Mouse (Mus musculus) embryonic stem cell, embryonic (primary cell): Measurements from ENCODE around the gene Gli3.

Experiments
- CTCF ChIA-PET, 4 experiments: fragments of 300-600 bp in 2 of 4; fragments of 350-600 bp in 2 of 4; sonication (Branson Sonifier 250); formaldehyde crosslinking; loops; one replicate each; lab custom pipeline; 2022; ENCODE audit warnings: inconsistent platforms in 2 of 4; lab: Charles Lee
- POLR2A ChIA-PET, 4 experiments: fragments of 300-600 bp in 2 of 4; fragments of 350-600 bp in 2 of 4; sonication (Branson Sonifier 250); formaldehyde crosslinking; loops; one replicate each; lab custom pipeline; 2022; ENCODE audit warnings: antibody characterized with exemption in 4 of 4, inconsistent platforms in 1 of 4; lab: Charles Lee

The Gli3 gene

DNA sequence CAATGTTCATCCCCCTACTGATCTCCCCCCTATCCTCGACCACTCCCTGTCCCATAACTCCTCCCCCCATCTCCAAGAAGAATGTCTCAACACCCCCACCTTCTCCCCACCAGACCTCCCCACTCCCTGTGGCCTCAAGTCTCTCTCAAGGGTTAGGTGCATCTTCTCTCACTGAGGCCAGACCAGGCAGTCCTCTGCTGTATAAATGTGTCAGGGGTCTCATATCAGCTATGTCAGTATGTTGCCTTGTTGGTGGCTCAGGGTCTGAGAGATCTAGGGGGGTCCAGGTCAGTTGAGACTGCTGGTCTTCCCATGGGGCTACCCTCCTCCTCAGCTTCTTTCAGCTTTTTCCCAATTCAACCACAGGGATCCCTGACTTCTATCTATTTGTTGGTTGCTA is 220.0 kb downstream of the Gli3 start:
- CTCF ChIA-PET = no interaction called here
- POLR2A ChIA-PET = no interaction called here

DNA sequence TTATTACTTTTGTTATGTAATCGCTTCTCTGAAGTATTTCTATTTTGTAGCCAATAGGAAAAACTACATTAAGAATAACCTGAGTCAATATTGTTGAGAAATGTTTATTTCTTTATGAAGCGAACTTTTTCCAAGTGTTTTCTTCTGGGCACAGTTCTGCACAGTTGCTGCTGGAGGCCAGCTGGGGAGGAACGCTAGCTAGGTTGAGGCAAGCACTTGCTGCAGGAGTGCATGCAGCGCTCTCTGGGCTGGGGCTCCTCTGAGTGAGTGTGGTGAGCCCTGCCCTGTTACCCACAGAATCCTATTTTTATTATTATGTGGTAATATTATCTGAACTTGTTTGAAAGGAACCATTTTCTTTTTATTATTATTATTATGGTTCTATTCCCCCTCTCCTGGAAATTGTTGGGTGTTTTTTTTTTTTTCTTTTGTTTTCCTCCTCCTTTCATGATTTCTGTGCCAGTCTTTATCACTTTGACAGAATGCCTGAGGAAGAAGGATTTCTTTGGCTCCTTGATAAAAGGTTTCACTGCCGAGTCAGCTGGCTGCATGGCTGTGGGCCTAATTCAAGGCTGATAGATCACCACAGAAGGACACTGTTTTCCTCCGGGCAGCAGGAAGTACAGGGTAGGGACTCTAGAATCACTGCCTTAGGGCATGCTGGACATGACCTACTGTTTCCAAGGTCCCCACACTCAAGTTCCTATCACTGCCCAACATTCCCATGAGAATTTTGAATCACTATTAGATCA is 225.2 kb downstream of the Gli3 start:
- CTCF ChIA-PET = no interaction called here
- POLR2A ChIA-PET = interaction anchor here in 1 of 4 experiments (0.6 kb wide), 1 partner anchor 579 kb away, joined by 3 read pairs; no protein-coding TSS in a partner anchor

DNA sequence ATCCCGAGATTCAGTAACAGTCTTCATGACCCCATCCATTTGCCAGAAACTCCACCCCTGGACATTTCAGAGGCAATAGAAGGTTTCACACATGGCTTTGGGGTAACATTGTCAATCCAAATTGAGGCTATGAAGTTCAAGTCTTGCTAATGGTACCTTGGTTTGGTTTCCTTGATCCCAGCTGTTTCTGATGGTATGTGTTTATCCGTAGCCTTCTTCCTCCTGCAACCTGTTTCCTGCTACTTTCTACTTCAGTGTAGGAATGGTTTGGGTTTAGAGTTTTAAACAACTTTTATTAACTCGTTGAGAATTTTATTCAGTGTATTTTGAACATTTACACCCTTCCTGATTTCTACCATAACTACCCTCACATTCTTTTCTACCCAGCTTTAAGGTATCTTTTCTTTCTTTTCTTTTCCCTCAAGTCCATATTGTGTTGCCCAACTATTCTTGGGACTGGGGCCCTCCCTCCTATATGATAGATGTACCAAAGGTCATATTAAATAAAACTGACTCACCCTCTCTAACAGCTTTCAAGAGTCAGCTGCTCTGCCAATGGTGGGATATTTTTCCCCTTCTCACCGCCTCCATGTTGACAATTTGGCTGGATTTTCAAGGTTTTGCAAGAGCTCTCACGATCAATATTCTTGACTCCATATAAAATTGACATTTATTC is 225.9 kb downstream of the Gli3 start:
- ChIA-PET CTCF (no interaction called here), POLR2A (interaction anchor here in 1 of 4 experiments (0.6 kb wide), 1 partner anchor 580 kb away, joined by 3 read pairs; no protein-coding TSS in a partner anchor)

DNA sequence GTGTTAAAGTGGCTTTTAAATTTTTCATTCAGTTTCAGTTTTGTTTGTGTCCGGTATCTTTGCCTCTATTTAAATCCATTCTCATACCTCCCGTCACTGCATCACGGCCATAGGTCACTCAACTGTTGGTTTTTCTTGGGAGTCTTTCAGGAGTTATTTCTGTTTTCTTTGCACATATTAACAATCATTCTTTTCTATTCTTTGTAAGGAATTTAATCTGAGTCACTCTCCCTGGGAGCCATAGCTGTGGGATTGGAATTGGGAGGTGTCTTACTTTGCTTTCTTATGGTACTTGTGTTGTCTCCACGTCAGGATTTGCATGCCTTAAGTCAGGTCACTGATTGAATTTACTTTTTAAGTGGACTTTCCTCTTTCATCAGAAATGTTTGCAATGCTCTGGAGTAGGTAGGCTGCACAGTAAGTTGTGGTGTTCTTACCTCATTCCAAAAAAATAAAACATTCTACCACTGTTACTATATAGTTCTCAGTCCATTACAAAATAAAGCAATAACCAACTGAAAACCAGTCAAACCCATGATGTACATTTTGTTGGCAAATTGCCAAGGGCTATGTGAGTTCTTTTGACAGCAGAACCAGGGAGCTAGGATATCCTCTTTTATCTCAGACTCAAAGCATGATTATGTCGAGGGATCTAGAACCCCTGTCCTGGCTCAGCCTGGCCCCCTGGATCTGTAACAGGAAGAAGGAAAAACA is 228.9 kb downstream of the Gli3 start:
- ChIA-PET POLR2A (interaction anchor here in 1 of 4 experiments (0.6 kb wide), 1 partner anchor 13 kb away, joined by 4 read pairs; no protein-coding TSS in a partner anchor), CTCF (no interaction called here)

DNA sequence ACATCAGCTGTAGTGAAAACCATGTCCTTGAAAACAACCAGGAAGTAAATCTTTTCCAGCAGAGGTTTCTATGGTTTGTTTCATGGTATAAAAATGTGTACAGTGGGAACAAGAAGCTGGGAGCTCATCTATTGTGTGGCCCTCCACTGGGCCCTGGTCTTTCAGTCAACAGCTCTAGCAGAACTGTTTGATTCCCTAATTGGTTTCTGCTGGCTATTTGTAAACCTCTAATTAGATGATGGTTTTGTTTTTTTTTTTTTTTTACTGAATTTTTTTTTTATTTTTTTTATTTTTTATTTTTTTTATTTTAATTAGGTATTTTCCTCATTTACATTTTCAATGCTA is 229.4 kb downstream of the Gli3 start:
- ChIA-PET POLR2A (no interaction called here), CTCF (no interaction called here)

DNA sequence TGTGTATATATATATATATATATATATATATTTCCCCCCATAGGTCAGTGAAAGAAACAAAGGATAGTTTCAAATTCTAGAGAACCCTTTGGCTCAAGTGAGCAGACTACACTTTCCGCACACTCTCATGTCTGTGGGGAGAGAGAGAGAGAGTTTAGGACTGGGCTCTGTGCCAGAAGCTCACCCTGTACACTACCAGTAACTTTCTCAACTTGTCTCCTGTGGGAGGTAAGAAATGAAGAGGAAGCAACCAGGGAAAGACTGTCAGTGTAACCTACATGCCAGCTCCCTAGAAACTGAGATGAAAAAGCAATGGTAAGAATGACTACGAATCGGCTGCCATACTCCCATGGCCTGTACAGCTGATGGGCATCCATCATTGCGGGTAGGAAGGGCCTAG is 235.2 kb downstream of the Gli3 start:
- CTCF ChIA-PET = no interaction called here
- POLR2A ChIA-PET = interaction anchor here in 1 of 4 experiments (0.7 kb wide), 1 partner anchor 640 kb away, joined by 3 read pairs; no protein-coding TSS in a partner anchor

DNA sequence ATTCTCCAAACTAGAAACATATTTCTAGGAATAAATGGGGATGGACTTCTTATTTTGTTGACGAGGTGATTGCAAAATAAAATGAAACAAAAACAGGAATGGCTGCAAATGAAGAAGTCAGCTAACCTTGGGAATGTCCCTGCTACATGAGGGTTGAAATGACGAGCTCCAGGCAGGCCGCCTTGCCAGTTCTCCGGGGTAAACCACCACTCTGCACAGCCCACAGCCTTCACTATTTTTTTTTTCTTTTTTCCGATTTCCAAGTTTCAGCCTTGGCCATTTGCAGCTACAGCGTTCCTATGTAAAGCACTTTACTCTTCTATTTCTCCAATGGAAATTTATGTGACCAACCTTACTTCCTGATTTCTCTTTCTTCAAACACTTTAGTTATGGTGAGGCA is 236.1 kb downstream of the Gli3 start:
- ChIA-PET CTCF (no interaction called here), POLR2A (no interaction called here)

DNA sequence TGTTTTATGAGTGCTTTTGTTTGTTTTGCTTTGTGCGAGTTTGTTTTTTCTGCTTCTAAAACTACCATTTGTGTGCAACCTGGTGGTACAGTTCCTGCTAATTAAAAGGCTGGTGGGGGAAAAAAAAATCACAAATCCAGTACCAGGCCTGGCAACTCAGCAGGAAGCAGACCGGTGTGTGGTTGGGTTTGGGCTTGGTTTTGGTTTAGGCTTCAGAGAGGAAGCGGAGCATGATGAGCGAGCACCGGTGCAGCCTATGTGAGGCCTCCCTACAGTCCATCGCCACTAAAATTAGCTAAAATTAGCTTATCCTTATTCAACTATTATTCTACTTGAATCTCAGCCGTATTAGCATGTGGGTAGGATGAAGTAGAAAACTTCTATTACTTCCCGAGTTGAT is 241.6 kb downstream of the Gli3 start:
- CTCF ChIA-PET = no interaction called here
- POLR2A ChIA-PET = interaction anchor here in 2 of 4 experiments (0.5 to 0.6 kb wide), 3 partner anchors 13 to 352 kb away, joined by 3 to 7 read pairs (median 4); no protein-coding TSS in a partner anchor

DNA sequence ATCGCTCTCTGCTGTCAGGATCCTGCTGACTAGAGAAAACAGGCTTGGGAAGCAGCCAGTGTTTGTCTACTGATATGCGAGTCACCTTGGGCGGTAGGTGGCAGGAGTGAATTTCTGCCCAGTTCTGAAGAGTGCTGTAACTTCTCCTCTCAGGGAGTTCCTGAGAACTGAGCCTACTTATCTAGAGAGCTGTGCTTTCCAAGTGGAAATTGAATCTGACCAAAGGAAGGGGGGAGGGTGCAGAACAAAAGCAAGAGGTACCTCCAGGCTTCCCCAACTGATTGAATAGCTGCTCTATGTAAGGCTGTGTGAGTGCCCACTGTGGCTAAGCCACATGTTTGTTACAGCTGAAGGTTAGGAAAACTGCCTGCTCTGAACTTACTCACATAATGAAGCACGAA is 244.4 kb downstream of the Gli3 start:
- ChIA-PET POLR2A (no interaction called here), CTCF (no interaction called here)

DNA sequence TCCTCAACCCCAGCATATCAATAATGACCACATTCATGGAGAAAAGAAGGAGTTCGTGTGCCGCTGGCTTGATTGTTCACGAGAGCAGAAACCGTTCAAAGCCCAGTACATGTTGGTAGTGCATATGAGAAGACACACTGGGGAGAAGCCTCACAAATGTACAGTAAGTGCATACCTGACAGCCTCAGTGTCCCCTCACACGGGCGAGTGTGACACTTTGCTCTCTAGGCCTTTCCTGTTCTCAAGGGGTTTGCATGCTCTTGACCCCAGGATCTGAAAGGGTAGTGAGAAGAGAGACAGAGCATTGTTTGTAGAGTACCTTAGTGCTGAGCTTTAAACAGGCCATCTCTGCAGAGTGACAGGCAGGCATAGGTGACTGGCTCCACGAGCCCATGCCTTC is 250.5 kb downstream of the Gli3 start:
- CTCF ChIA-PET = no interaction called here
- POLR2A ChIA-PET = interaction anchor here in 1 of 4 experiments (0.5 kb wide), 1 partner anchor 88 kb away, joined by 3 read pairs; no protein-coding TSS in a partner anchor

DNA sequence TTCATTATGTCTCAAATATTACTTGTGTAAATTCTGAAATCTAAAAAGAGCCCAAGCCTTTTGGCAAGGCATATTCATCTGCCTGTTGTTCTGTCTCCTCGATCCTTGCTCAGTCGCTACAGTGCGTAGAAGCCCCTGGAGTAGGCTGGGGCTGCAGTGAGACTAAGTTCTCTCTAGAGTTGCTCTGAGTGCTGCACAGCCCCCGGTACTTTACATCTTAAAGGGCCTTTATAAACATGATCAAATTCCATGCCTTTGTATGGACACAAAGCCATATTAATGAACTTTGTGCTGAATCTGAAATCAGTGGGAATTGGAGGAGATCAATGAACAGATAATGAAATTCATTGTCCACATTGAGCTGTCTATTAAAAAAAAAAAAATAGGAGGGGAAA is 251.3 kb downstream of the Gli3 start:
- CTCF ChIA-PET = interaction anchor here in 2 of 4 experiments (0.6 to 0.8 kb wide), 2 partner anchors 17 to 49 kb away, joined by 3 to 4 read pairs; no protein-coding TSS in a partner anchor
- POLR2A ChIA-PET = no interaction called here

DNA sequence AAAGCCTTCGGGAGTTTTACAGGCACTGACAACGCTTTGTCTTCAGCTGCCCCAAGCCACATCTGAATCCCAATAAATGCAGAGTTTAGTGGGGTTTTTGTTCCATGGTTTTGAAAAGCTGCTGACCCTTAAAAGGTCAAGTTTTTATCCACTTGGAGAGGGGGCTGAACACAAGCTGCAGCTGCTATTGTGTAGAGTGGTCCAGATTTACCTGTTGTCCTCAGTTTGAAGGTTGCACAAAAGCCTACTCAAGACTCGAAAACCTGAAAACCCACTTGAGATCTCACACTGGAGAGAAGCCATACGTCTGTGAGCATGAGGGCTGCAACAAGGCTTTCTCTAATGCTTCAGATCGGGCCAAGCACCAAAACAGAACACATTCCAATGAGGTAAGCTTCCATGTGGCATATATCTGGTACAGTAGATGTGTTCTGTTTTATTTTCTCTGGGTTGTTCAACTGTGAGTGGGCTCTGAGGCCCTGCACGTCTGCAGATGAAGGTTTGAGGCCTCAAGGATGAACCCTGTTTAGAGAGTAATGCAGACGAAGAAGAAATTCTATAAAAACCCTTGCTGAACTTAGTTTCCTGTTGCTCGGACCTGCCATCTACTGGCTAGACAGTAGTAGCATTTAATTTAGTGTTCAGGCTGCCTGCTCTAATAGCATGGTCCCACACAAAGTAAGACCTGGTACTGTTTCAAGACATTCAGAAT is 251.8 kb downstream of the Gli3 start:
- CTCF ChIA-PET = interaction anchor here in 2 of 4 experiments (0.6 to 0.8 kb wide), 2 partner anchors 18 to 48 kb away, joined by 3 to 4 read pairs; no protein-coding TSS in a partner anchor
- POLR2A ChIA-PET = interaction anchor here in 1 of 4 experiments (0.6 kb wide), 1 partner anchor 120 kb away, joined by 3 read pairs; no protein-coding TSS in a partner anchor

DNA sequence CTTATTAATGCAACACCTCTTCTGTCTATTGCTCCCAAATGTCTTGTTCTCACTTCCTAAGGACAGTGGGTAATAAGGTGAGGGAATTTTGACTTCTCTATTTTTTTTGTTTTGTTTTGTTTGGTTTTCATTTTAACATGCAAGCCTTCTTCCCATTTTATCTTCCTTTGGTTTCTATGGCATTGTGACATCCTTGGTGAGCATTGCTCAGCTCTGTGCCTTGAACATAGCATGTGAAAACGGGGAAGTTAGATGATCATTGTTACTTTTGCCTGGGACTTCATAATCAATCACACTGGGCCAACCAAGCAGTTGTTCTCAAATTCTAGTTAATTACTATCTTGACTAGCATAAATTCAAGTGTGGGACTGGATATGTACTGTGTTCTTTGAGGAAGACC is 258.4 kb downstream of the Gli3 start:
- POLR2A ChIA-PET = no interaction called here

DNA sequence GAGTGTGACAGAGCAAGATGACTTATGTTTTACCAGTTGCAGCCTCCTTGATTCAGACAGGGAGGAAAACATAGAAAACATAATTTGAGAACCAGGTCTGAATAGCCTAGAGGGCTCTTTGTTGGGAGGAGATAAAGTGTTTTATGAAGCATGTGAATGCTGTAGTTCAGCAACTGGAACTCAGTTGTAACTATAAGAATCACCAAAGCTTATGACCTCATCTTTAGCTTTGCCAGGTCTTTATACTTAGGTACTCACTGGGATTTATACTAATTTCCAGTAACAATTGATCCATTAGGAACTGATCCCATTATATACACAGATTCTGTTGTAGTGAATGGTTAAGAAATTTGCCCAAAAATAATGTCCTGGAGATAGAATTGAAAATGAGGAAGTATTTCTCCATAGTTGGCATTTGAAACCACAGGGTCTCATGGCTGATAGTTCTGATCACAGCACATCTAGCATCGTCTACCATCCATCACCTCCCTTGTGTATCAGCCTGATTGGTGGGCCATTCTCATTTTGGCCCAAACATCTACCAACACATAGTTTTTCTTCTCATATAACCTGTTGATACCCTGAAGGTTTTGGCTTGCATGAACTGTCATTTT is 259.8 kb downstream of the Gli3 start:
- ChIA-PET POLR2A (no interaction called here), CTCF (no interaction called here)

More for the DNA sequence above, 258.4 kb downstream of the Gli3 start:
- CTCF ChIA-PET = interaction anchor here in 1 of 4 experiments (0.6 kb wide), 1 partner anchor 479 kb away, joined by 4 read pairs; no protein-coding TSS in a partner anchor

DNA sequence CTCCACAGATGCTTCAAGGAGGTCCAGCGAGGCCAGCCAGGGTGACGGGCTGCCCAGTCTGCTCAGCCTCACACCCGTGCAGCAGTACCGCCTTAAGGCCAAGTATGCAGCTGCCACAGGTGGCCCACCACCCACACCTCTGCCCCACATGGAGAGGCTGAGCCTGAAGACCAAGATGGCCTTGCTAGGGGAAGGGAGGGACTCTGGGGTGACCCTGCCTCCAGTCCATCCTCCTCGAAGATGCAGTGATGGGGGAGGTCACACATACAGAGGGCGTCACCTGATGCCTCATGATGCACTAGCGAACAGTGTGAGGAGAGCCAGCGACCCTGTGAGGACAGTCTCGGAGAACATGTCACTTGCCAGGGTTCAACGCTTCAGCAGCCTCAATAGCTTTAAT is 261.7 kb downstream of the Gli3 start:
- CTCF ChIA-PET = no interaction called here
- POLR2A ChIA-PET = interaction anchor here in 1 of 4 experiments (0.7 kb wide), 1 partner anchor 137 kb away, joined by 3 read pairs; no protein-coding TSS in a partner anchor

DNA sequence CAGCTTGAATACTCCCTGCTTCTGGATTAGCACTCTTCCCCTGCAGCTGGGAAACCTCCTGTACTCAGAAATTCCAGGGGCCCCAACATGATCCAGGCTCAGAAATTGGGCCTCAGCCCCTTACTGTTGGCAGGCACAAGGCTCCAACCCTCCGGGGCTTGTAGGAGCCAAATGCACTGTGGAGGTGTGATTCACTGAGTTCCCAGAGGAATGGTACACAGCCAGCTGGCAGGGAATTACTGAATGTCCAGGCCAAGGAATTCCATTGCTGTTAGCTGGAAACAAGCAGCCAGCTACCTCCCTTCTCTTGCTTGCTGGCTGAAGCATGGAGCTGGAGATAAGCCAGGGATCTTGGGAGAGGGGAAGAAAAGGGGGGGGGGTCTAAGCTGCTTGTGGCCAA is 278.7 kb downstream of the Gli3 start:
- ChIA-PET CTCF (no interaction called here), POLR2A (no interaction called here)

DNA sequence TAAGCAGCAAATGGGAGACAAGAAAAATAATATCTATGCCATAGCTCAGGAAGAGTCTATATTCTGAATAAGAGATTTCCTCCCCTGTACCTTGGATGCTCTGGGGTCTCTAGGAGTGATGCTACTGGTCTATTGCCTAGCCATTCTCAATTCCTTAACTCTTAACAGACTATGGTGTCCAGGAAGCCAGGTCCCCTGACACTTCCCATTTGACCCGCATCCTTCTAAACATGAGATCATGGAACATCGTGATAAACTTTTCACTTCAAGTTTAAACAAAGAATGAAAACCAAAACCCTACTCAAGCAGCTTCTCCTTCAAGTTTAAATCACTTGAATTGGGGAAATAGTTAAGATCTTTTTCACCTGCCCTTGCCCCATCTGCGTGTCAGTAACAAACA is 279.3 kb downstream of the Gli3 start:
- CTCF ChIA-PET = no interaction called here

DNA sequence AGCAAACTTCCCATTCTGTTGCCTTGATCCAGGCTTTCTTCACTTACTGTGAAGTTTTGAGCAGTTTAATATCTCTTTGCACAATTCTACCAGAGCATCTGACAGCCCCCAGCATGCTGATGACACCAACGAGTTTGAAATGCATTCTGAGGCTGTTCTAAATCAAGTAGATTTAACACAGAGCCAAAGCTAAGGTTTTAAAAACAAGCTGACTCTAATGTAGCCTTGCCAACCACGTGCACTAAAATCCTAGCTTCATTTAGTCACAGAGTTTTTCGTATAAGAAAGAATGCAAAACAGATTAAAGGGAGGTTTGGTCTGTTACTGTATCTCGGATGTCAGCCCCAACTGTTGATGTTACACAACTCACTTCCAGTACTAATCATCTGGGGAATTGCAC is 279.7 kb downstream of the Gli3 start:
- POLR2A ChIA-PET = interaction anchor here in 1 of 4 experiments (0.7 kb wide), 1 partner anchor 14 kb away, joined by 4 read pairs; no protein-coding TSS in a partner anchor
- CTCF ChIA-PET = no interaction called here

More for the DNA sequence above, 279.3 kb downstream of the Gli3 start:
- POLR2A ChIA-PET = no interaction called here
